Mouse (Mus musculus) small intestine, adult 2 months (tissue): Measurements from ENCODE around the gene Creb5.

Experiments used
- CTCF ChIP-seq: fragments of 200-500 bp; IDR thresholded peaks from 2 replicates; pipeline ENCODE4 v1.5.1; 2012; ENCODE audit warnings: low read depth, mild to moderate bottlenecking, control low read depth, inconsistent platforms, low read length, moderate library complexity, mixed read lengths; ENCODE audit not compliant: insufficient replicate concordance, insufficient read length; ENCODE audit errors: extremely low read depth
- POLR2A ChIP-seq: fragments of 200-500 bp; IDR thresholded peaks from 2 replicates; pipeline ENCODE4 v1.6.1; 2012; ENCODE audit warnings: low read depth, mild to moderate bottlenecking, control low read depth, inconsistent platforms, low read length, moderate library complexity

DNA sequence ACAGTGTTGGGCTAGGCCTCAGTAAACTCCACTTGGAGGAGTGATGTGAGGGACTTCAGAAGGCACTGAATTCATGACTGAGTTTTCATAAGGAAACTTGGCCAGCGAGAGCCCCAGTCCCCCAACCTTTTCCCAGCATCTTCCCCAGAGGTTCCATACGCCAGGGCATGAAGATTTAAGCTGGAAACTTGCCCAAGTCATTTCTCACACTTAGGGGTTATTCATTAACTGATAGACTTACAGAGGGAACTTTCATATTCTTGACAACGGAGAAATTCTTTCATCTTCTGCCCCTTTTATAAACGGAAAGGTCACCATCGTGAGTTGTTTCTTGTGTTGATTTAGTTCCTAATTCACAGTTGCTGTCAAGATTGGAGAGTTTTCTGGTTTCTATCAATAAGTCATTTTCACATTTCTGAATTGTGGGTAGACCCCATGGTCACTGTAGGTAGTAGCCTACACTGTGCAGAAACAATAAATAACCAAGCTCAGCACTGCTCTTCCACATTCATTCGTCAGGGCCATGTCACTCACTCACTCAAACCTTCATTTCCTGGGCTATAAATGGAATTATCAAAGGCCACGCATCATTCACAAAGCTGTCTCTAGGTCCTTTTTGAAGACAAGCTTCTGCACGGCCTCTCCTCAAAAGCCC is 366.8 kb downstream of the Creb5 start:
- TF ChIP-seq POLR2A (no peak), CTCF (no peak)
